Mouse (Mus musculus): ENCODE results near the gene Myo9b. TPM values are rescaled to one million over a fixed set of nuclear protein-coding genes. Genes with fewer than 3 reads are reported as not detected.

Gene Myo9b
- polyA plus RNA-seq, 1 experiment from 2014 or later = 21.2 TPM

DNA sequence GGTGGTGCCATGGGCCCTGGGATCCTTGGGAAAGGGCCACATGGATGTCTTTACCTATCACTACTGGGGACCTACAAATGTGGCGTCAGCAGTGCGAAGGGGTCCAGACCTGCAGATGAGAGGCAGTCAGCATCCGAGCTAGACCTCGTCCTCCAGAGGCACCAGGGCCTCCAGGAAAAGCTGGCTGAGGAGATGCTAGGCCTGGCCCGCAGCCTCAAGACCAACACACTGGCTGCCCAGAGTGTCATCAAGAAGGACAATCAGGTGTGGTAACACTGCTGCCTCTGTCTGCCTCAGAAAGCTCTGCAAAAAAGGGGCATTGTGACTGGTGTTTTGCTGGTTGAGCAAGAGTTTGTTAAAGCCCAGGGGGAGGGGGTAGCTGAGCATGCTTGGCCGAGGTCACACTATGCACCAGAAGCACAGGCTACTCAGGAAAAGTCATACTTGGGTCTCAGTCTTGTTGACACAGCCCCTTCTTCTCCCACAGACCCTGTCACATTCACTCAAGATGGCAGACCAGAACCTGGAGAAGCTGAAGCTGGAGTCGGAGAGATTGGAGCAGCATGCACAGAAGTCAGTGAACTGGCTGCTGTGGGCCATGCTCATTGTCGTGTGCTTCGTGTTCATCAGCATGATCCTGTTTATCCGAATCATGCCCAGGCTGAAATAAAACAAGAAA lies 96.7 kb downstream of the Myo9b start:
- Histone ChIP-seq H3K4me1 (ENCODE audit: insufficient read depth, low read length) (peaks cover 19% of the 10 kb centered on the region), H3K4me3 (ENCODE audit: low read length) (no peak overlapping the region), H3K36me3 (ENCODE audit: insufficient read depth, low read length) (peaks cover 27% of the 10 kb centered on the region), H3K9me3 (ENCODE audit: low read length) (no peaks in the 10 kb centered on the region), H3K27me3 (ENCODE audit: insufficient read depth, low read length) (no peaks in the 10 kb centered on the region), H3K4me2 (replicated peaks; ENCODE audit: low read depth, low read length) (no peak overlapping the region), H3K27ac (ENCODE audit: low read length) (no peak overlapping the region), H3K9ac (replicated peaks; ENCODE audit: low read length) (no peak overlapping the region)
- ATAC-seq (ENCODE audit: low FRiP score, low TSS enrichment) = no peak
- 97% methylated on average over 10 of the region's 10 CpGs for WGBS

DNA sequence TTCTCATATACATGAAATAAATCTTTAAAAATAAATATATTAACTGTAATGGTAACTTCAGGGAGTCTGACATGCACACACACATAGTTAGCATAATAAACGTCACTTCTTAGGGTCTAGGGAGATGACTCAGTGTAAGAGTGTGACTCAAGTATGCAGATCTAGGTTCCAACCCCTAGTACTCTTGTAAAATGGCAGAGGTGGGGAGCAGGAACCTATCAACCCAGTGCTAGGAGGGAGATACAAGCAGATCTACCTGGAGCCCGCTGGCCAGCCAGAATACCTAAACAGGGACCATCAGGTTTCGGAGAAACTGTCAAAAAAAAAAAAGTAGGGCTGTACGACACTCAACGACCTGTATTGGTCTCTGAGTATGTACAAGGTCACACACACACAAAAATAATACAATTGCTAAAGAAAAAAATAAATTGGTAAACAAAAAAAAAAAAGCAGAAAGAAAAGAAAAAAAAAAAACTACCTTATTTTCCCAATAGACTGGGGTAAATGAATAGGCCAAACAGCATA lies 98.3 kb downstream of the Myo9b start:
- Histone ChIP-seq H3K36me3 (ENCODE audit: insufficient read depth, low read length) (peaks cover 43% of the 10 kb centered on the region), H3K4me3 (ENCODE audit: low read length) (peak overlapping the region; percentile 52), H3K4me1 (ENCODE audit: insufficient read depth, low read length) (peaks cover 33% of the 10 kb centered on the region), H3K4me2 (replicated peaks; ENCODE audit: low read depth, low read length) (peak overlapping the region; percentile 56), H3K27ac (ENCODE audit: low read length) (peak overlapping the region; percentile 42; the same call in 1 of the 2 replicates), H3K9ac (replicated peaks; ENCODE audit: low read length) (peak overlapping the region; percentile 64), H3K9me3 (ENCODE audit: low read length) (no peaks in the 10 kb centered on the region), H3K27me3 (ENCODE audit: insufficient read depth, low read length) (no peaks in the 10 kb centered on the region)
- 14% methylated on average over 5 of the region's 5 CpGs for WGBS
- ATAC-seq (ENCODE audit: low FRiP score, low TSS enrichment) = no peak

DNA sequence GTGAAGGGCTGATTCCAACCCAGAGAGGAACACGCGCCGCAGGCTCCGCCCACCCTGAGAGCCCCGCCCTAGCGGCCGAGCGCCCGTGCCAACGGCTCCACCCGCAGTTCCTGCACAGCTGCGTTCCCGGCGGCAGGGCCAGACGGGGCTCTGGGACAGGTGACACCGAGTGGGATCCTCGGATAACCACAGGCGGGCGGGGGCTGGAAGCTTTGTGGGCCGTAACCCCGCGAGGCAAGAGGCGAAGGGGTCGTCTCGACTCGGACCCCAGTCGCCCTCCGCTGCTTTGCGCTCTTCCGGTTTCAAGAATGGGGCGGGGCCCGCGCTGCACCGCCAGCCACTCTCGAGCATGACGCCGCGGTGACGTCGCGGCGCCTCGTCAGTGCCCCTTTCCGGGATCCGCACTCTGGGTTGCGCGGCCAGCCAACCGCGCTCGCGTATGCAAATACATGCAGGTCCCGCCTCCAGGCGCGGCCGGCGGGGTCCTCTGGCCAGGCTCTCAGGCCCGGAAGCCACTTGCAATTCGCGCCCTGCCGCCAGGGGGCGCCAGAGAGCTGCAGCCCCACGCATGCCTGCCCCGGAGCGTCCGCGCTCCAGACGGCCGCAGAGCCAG lies 98.8 kb downstream of the Myo9b start, which contains the start of gene Ocel1:
TSS of gene Ocel1 (plus strand) at position 63 of the 613 bp plus-strand sequence.
- Histone ChIP-seq H3K4me3 (ENCODE audit: low read length) (peak within 1 kb of the TSS; percentile 52), H3K27me3 (ENCODE audit: insufficient read depth, low read length) (no peaks in the 10 kb centered on the region), H3K27ac (ENCODE audit: low read length) (peak within 1 kb of the TSS; percentile 43), H3K4me2 (replicated peaks; ENCODE audit: low read depth, low read length) (peak within 1 kb of the TSS; percentile 56), H3K9me3 (ENCODE audit: low read length) (no peaks in the 10 kb centered on the region), H3K4me1 (ENCODE audit: insufficient read depth, low read length) (peaks cover 36% of the 10 kb centered on the region), H3K9ac (replicated peaks; ENCODE audit: low read length) (peak within 1 kb of the TSS; percentile 64), H3K36me3 (ENCODE audit: insufficient read depth, low read length) (peaks cover 45% of the 10 kb centered on the region)
- under 1% methylated on average over 68 of the region's 68 CpGs for WGBS
- peak; percentile 81 for ATAC-seq (ENCODE audit: low FRiP score, low TSS enrichment)

DNA sequence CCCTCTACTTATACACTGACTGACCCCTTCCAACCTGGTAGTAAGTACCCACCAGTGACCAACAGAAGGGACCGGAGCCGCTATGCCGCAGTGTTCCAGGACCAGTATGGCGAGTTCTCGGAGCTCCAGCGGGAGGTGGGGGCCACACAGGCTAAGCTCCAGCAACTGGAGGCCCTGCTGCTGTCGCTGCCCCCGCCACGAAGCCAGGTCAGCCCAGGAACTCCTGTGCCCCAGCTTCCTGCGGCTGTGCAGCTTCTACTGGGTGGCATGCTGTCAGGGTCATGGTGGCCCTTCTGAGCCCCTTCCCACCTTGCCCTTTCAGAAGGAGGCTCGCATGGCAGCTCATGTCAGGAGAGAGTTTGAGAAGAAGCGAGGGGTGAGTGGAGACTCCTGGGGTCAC lies 99.9 kb downstream of the Myo9b start:
- no peak overlapping the region for H3K9ac ChIP-seq (replicated peaks; ENCODE audit: low read length)
- no peak overlapping the region for H3K4me3 ChIP-seq (ENCODE audit: low read length)
- H3K4me2 ChIP-seq (replicated peaks; ENCODE audit: low read depth, low read length) = no peak overlapping the region
- H3K27ac ChIP-seq (ENCODE audit: low read length) = no peak overlapping the region
- H3K36me3 ChIP-seq (ENCODE audit: insufficient read depth, low read length) = peaks cover 51% of the 10 kb centered on the region
- ATAC-seq (ENCODE audit: low FRiP score, low TSS enrichment) = no peak
- H3K4me1 ChIP-seq (ENCODE audit: insufficient read depth, low read length) = peaks cover 45% of the 10 kb centered on the region
- no peaks in the 10 kb centered on the region for H3K9me3 ChIP-seq (ENCODE audit: low read length)
- 81% methylated on average over 12 of the region's 12 CpGs for WGBS
- H3K27me3 ChIP-seq (ENCODE audit: insufficient read depth, low read length) = no peaks in the 10 kb centered on the region

DNA sequence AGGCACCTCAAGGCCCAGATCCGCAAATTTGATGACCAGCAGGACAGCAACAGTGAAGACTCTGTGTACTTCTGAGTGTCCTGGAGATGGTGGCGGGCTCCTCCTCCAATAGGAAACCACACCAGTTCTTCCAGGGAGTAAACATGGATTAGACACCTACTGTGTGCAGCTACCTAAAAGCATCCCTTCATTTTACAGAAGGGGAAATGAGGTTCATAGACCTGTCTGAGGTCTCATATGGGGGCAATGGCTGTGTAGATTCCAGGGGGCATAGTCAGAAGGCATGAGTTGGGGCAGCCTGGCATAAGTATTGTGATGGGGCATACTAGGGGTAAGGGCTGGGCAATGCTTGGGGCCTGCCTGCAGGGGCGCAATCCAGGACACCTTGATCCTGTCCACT lies 100.5 kb downstream of the Myo9b start:
- H3K9me3 ChIP-seq (ENCODE audit: low read length) = no peaks in the 10 kb centered on the region
- WGBS = 95% methylated on average over 3 of the region's 3 CpGs
- H3K4me3 ChIP-seq (ENCODE audit: low read length) = no peak overlapping the region
- H3K4me1 ChIP-seq (ENCODE audit: insufficient read depth, low read length) = peaks cover 46% of the 10 kb centered on the region
- no peak overlapping the region for H3K4me2 ChIP-seq (replicated peaks; ENCODE audit: low read depth, low read length)
- no peak for ATAC-seq (ENCODE audit: low FRiP score, low TSS enrichment)
- H3K9ac ChIP-seq (replicated peaks; ENCODE audit: low read length) = no peak overlapping the region
- H3K27me3 ChIP-seq (ENCODE audit: insufficient read depth, low read length) = no peaks in the 10 kb centered on the region
- H3K27ac ChIP-seq (ENCODE audit: low read length) = no peak overlapping the region
- H3K36me3 ChIP-seq (ENCODE audit: insufficient read depth, low read length) = peaks cover 56% of the 10 kb centered on the region

DNA sequence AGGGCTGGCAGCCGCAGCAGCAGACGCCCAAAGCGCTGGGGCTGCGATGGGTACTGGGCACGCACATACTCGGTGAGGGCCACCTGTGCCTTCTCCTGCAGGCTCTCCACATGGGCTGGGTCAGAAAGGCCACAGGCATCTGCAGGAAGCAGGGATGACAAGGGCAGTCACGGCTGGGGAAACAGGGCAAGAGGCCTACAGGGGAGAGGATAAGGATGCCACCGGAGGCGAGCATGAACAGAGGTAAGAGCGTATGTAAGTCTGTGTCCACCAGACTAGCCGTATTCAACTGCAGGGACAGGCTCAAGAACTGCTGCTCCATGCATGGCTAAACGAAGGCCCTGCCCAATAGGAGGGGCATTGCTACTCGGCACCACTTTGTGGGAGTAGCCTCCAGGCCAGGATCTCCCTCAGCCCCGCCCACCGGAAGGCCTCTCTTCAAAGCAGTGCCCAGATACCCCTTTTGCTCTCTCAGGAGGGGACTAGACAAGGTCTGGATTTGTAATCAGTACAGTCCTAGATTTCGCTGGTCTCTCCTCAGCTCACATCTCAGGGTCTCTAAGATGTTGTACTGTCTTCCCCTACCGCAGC lies 102.2 kb downstream of the Myo9b start:
- Histone ChIP-seq H3K36me3 (ENCODE audit: insufficient read depth, low read length) (peaks cover 52% of the 10 kb centered on the region), H3K27ac (ENCODE audit: low read length) (peak overlapping the region; percentile 5; the same call in 1 of the 2 replicates), H3K4me2 (replicated peaks; ENCODE audit: low read depth, low read length) (no peak overlapping the region), H3K9ac (replicated peaks; ENCODE audit: low read length) (no peak overlapping the region), H3K4me3 (ENCODE audit: low read length) (no peak overlapping the region), H3K9me3 (ENCODE audit: low read length) (no peaks in the 10 kb centered on the region), H3K27me3 (ENCODE audit: insufficient read depth, low read length) (no peaks in the 10 kb centered on the region), H3K4me1 (ENCODE audit: insufficient read depth, low read length) (peaks cover 58% of the 10 kb centered on the region)
- 67% methylated on average over 17 of the region's 17 CpGs for WGBS
- 0 out of 2 replicates have a peak, but pooled peaks have one; percentile 6 for ATAC-seq (ENCODE audit: low FRiP score, low TSS enrichment)

DNA sequence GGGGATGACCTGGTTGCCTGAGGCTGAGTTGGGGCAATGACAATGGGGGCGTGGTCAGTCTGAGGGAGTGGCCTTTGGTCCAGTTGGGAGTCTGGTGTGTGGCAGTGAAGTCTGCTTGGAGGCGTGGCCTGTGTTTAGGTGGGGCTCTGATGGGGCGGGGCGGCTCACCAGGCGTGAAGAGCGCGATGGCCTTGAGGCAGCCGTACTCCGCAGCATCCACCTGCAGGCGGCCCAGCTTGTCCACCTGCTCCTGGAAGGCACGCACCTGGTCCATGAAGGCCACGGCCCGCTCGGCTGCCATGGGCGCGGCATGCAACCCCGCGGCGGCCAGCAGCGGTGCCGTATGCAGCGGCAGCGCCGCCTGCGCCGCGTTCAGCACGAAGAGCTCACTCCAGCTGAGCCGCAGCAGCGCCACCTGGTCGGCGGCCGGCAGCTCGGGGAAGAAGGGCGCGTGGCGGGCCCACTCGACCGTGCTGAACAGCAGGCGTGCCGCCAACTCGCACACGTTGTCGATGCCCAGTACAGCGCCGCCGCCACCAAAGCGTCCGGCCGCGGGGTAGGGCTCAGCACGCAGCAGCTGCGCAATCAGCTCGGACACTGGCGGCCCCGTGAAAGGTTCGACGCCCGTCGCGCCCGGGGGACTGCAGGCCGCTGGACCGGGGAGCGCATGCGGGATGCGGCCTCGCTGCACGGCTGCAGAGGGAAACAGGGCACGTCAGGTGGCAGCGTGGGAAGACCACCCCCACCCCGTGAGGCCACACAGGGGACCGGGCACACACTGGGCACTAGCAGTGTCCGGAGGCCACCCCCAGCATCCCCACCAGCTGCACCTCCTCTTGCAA lies 103.3 kb downstream of the Myo9b start:
- ATAC-seq (ENCODE audit: low FRiP score, low TSS enrichment) = peak; percentile 17
- H3K9ac ChIP-seq (replicated peaks; ENCODE audit: low read length) = peak overlapping the region; percentile 52
- H3K27me3 ChIP-seq (ENCODE audit: insufficient read depth, low read length) = no peaks in the 10 kb centered on the region
- H3K27ac ChIP-seq (ENCODE audit: low read length) = peak overlapping the region; percentile 59
- H3K36me3 ChIP-seq (ENCODE audit: insufficient read depth, low read length) = peaks cover 49% of the 10 kb centered on the region
- H3K4me3 ChIP-seq (ENCODE audit: low read length) = peak overlapping the region; percentile 22
- peak overlapping the region; percentile 46 for H3K4me2 ChIP-seq (replicated peaks; ENCODE audit: low read depth, low read length)
- peaks cover 57% of the 10 kb centered on the region for H3K4me1 ChIP-seq (ENCODE audit: insufficient read depth, low read length)
- WGBS = 9% methylated on average over 74 of the region's 74 CpGs
- no peaks in the 10 kb centered on the region for H3K9me3 ChIP-seq (ENCODE audit: low read length)

DNA sequence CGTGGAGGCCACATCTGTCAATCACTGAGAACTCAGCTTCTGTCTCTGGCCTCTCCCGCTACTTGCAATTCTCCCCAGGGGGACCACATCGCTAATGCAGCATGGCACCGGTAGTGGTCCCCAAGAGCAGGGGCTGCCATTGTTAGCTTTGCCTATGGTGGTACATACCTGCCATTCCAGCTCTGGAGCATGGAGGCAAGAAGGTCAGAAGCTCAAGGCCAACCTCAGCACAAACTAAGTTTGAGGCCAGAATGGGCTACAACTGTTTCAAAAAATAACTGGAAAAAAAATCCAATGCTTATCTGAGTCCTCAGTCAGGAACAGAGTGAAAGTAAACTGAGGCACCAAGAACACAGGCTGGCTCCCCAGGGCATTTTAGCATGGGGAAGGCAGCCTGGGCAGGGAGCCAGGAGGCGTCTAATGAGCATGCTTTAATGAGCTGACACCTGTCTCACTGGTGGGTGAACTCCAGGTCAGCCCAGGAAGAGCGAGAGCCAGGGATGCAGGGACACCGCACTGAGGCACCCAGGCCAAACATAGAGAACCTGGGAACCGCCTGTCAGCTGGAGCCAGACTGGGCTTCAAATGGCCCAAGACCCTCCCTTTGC lies 104.0 kb downstream of the Myo9b start:
- Histone ChIP-seq H3K4me2 (replicated peaks; ENCODE audit: low read depth, low read length) (peak overlapping the region; percentile 46), H3K36me3 (ENCODE audit: insufficient read depth, low read length) (peaks cover 49% of the 10 kb centered on the region), H3K27me3 (ENCODE audit: insufficient read depth, low read length) (no peaks in the 10 kb centered on the region), H3K9me3 (ENCODE audit: low read length) (no peaks in the 10 kb centered on the region), H3K4me1 (ENCODE audit: insufficient read depth, low read length) (peaks cover 57% of the 10 kb centered on the region), H3K4me3 (ENCODE audit: low read length) (no peak overlapping the region; the same call in 1 of the 2 replicates), H3K27ac (ENCODE audit: low read length) (no peak overlapping the region), H3K9ac (replicated peaks; ENCODE audit: low read length) (peak overlapping the region; percentile 52; the same call in 1 of the 2 replicates)
- ATAC-seq (ENCODE audit: low FRiP score, low TSS enrichment) = no peak
- 45% methylated on average over 8 of the region's 8 CpGs for WGBS

DNA sequence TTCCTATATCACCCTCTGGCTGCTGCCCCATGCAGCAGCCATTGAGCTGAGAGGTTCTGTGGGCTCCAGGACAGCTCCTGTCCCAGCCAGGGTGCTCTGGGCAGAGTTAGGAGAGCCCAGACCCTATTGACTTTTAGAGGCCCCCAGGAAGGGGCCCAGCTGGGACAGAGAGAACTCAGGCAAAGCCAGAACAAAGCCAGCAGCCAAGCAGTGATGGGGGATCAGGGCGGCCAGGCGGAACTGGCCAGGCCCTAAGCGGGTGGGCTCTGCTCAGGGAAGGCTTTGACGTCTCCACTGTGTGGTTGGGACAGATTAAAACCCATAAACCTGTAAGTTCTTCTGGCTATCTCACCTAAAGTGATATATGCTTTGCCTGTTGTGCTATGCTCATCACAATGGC lies 106.5 kb downstream of the Myo9b start:
- WGBS = 37% methylated on average over 4 of the region's 4 CpGs
- Histone ChIP-seq H3K4me2 (replicated peaks; ENCODE audit: low read depth, low read length) (peak overlapping the region; percentile 94), H3K36me3 (ENCODE audit: insufficient read depth, low read length) (peaks cover 35% of the 10 kb centered on the region), H3K4me1 (ENCODE audit: insufficient read depth, low read length) (peaks cover 74% of the 10 kb centered on the region), H3K9me3 (ENCODE audit: low read length) (no peaks in the 10 kb centered on the region), H3K4me3 (ENCODE audit: low read length) (peak overlapping the region; percentile 75), H3K9ac (replicated peaks; ENCODE audit: low read length) (peak overlapping the region; percentile 94), H3K27me3 (ENCODE audit: insufficient read depth, low read length) (no peaks in the 10 kb centered on the region), H3K27ac (ENCODE audit: low read length) (peak overlapping the region; percentile 99)
- no peak for ATAC-seq (ENCODE audit: low FRiP score, low TSS enrichment)
